Mouse (Mus musculus) limb, embryonic 11.5 days (tissue): ENCODE results near the gene Adm2. TPM values are rescaled to one million over a fixed set of nuclear protein-coding genes. Genes with fewer than 3 reads are reported as not detected.

ENCODE experiments used
- ATAC-seq: fragments of 200-750 bp; cut with Nextera tagmentation; 2 replicates; pipeline ENCODE4 v1.8.0; 2017; ENCODE audit warnings: low read depth; ENCODE audit not compliant: insufficient number of reproducible peaks, low FRiP score, low TSS enrichment
- DNase-seq: peaks from one replicate; pipeline ENCODE4 v3.0.0-alpha.2; 2015; ENCODE audit warnings: low spot score
- H3K27ac ChIP-seq: fragments of 300-500 bp; sonication (generic); replicated peaks from 2 replicates; pipeline ENCODE4 v1.5.1; 2014; ENCODE audit warnings: low read depth, mild to moderate bottlenecking, low read length
- H3K27me3 ChIP-seq: fragments of 300-500 bp; sonication (generic); 2 replicates; pipeline ENCODE4 v1.6.1; 2014; ENCODE audit warnings: mild to moderate bottlenecking, low read length, mixed read lengths; ENCODE audit not compliant: control insufficient read depth, insufficient read depth
- H3K36me3 ChIP-seq: fragments of 300-500 bp; sonication (generic); 2 replicates; pipeline ENCODE4 v1.6.1; 2014; ENCODE audit warnings: mild to moderate bottlenecking, low read length, moderate library complexity, mixed read lengths; ENCODE audit not compliant: control insufficient read depth, insufficient read depth
- H3K4me1 ChIP-seq: fragments of 300-500 bp; sonication (generic); 2 replicates; pipeline ENCODE4 v1.6.1; 2014; ENCODE audit warnings: low read length, mixed read lengths; ENCODE audit not compliant: control insufficient read depth, insufficient read depth
- H3K4me2 ChIP-seq: fragments of 300-500 bp; sonication (generic); 2 replicates; pipeline ENCODE4 v1.6.1; 2014; ENCODE audit warnings: low read depth, mild to moderate bottlenecking, moderate library complexity; ENCODE audit not compliant: severe bottlenecking
- H3K4me3 ChIP-seq: fragments of 300-500 bp; sonication (generic); 2 replicates; pipeline ENCODE4 v1.5.1; 2014; ENCODE audit warnings: low read depth, low read length
- H3K9ac ChIP-seq: fragments of 300-500 bp; sonication (generic); 2 replicates; pipeline ENCODE4 v1.6.1; 2014; ENCODE audit warnings: mild to moderate bottlenecking, low read length
- H3K9me3 ChIP-seq: fragments of 300-500 bp; sonication (generic); 2 replicates; pipeline ENCODE4 v1.6.1; 2016; ENCODE audit warnings: low read length; ENCODE audit not compliant: control insufficient read depth
- WGBS: fragments of 180-500 bp; shearing (Covaris S2); extraction: QIAGEN DNeasy Blood & Tissue Kit; methylation state at CpG from one replicate; pipeline ENCODE4 v1.1.7; 2014; 5-methylcytosine and 5-hydroxymethylcytosine counted together
- polyA plus RNA-seq: library from polyadenylated mRNA; unstranded; fragments of >200 nt; fragmentation: Nextera tagmentation; extraction: Ambion mirVana; gene quantifications from 2 replicates; pipeline ENCODE4 v1.2.1, GENCODE M21; 2014

The Adm2 gene
- polyA plus RNA-seq, 1 experiment from 2014 or later = not detected

GRCm38 (mm10) chr15:89286582-89286981, 35.9 kb upstream of the Adm2 start:
- H3K27ac ChIP-seq = no peak overlapping the region
- peaks cover 22% of the 10 kb centered on the region; the same call in 1 of the 2 replicates for H3K36me3 ChIP-seq
- H3K9ac ChIP-seq = no peak overlapping the region
- no peak overlapping the region for H3K4me3 ChIP-seq
- H3K4me2 ChIP-seq = no peak overlapping the region
- ATAC-seq = no peak
- no peaks in the 10 kb centered on the region for H3K27me3 ChIP-seq
- no peaks in the 10 kb centered on the region for H3K4me1 ChIP-seq
- WGBS = 95% methylated on average over 5 of the region's 5 CpGs
- H3K9me3 ChIP-seq = no peaks in the 10 kb centered on the region
- no peak for DNase-seq

- no peak for DNase-seq
- no peak for ATAC-seq
- no peak overlapping the region for H3K4me3 ChIP-seq
- H3K36me3 ChIP-seq = peaks cover 25% of the 10 kb centered on the region; the same call in 1 of the 2 replicates
- H3K27me3 ChIP-seq = no peaks in the 10 kb centered on the region
- H3K4me2 ChIP-seq = no peak overlapping the region
- no peaks in the 10 kb centered on the region for H3K4me1 ChIP-seq
- H3K9ac ChIP-seq = no peak overlapping the region
- WGBS = 88% methylated on average over 23 of the region's 23 CpGs
- H3K9me3 ChIP-seq = no peaks in the 10 kb centered on the region
- H3K27ac ChIP-seq = no peak overlapping the region
Measured at GRCm38 (mm10) chr15:89288227-89288767, 34.2 kb upstream of the Adm2 start.

GRCm38 (mm10) chr15:89289455-89289854, 33.1 kb upstream of the Adm2 start:
- Histone ChIP-seq H3K4me3 (no peak overlapping the region), H3K4me2 (no peak overlapping the region), H3K27me3 (no peaks in the 10 kb centered on the region), H3K4me1 (no peaks in the 10 kb centered on the region), H3K9ac (no peak overlapping the region), H3K36me3 (peaks cover 30% of the 10 kb centered on the region; the same call in 1 of the 2 replicates), H3K9me3 (no peaks in the 10 kb centered on the region), H3K27ac (no peak overlapping the region)
- WGBS = 95% methylated on average over 11 of the region's 11 CpGs
- no peak for ATAC-seq
- no peak for DNase-seq

GRCm38 (mm10) chr15:89291521-89291920, 31.0 kb upstream of the Adm2 start:
- Histone ChIP-seq H3K4me2 (no peak overlapping the region), H3K4me3 (no peak overlapping the region), H3K9me3 (no peaks in the 10 kb centered on the region), H3K27me3 (no peaks in the 10 kb centered on the region), H3K27ac (no peak overlapping the region), H3K9ac (no peak overlapping the region), H3K36me3 (peaks cover 34% of the 10 kb centered on the region; the same call in 1 of the 2 replicates), H3K4me1 (no peaks in the 10 kb centered on the region)
- DNase-seq (no peak), ATAC-seq (no peak)
- 92% methylated on average over 3 of the region's 3 CpGs for WGBS

- Histone ChIP-seq H3K9ac (no peak overlapping the region), H3K9me3 (no peaks in the 10 kb centered on the region), H3K4me1 (no peaks in the 10 kb centered on the region), H3K27ac (no peak overlapping the region), H3K4me3 (no peak overlapping the region), H3K4me2 (no peak overlapping the region), H3K36me3 (peaks cover 30% of the 10 kb centered on the region; the same call in 1 of the 2 replicates), H3K27me3 (no peaks in the 10 kb centered on the region)
- WGBS = 91% methylated on average over 2 of the region's 2 CpGs
- ATAC-seq (no peak), DNase-seq (no peak)
Measured at GRCm38 (mm10) chr15:89292795-89293194, 29.7 kb upstream of the Adm2 start.

- H3K27ac ChIP-seq = no peak overlapping the region
- no peaks in the 10 kb centered on the region for H3K4me1 ChIP-seq
- H3K9ac ChIP-seq = no peak overlapping the region
- DNase-seq (no peak), ATAC-seq (no peak)
- no peak overlapping the region for H3K4me2 ChIP-seq
- no peaks in the 10 kb centered on the region for H3K27me3 ChIP-seq
- 91% methylated on average over 10 of the region's 10 CpGs for WGBS
- peaks cover 24% of the 10 kb centered on the region; the same call in 1 of the 2 replicates for H3K36me3 ChIP-seq
- no peaks in the 10 kb centered on the region for H3K9me3 ChIP-seq
- no peak overlapping the region for H3K4me3 ChIP-seq
Measured at GRCm38 (mm10) chr15:89293778-89294177, 28.7 kb upstream of the Adm2 start.

- H3K9ac ChIP-seq = no peak overlapping the region
- no peak overlapping the region for H3K4me3 ChIP-seq
- H3K9me3 ChIP-seq = no peaks in the 10 kb centered on the region
- no peak for DNase-seq
- peaks cover 27% of the 10 kb centered on the region for H3K36me3 ChIP-seq
- H3K4me1 ChIP-seq = no peaks in the 10 kb centered on the region
- H3K4me2 ChIP-seq = no peak overlapping the region
- no peak for ATAC-seq
- no peak overlapping the region for H3K27ac ChIP-seq
- H3K27me3 ChIP-seq = no peaks in the 10 kb centered on the region
- 94% methylated on average over 8 of the region's 8 CpGs for WGBS
Measured at GRCm38 (mm10) chr15:89295580-89296165, 26.8 kb upstream of the Adm2 start.

GRCm38 (mm10) chr15:89296465-89296864, 26.1 kb upstream of the Adm2 start:
- Histone ChIP-seq H3K9ac (no peak overlapping the region), H3K4me3 (no peak overlapping the region), H3K4me1 (no peaks in the 10 kb centered on the region), H3K27me3 (no peaks in the 10 kb centered on the region), H3K36me3 (peaks cover 29% of the 10 kb centered on the region), H3K9me3 (no peaks in the 10 kb centered on the region), H3K4me2 (no peak overlapping the region), H3K27ac (no peak overlapping the region)
- ATAC-seq = no peak
- no peak for DNase-seq
- WGBS = 89% methylated on average over 1 of the region's 1 CpGs

GRCm38 (mm10) chr15:89297695-89298094, 24.8 kb upstream of the Adm2 start:
- DNase-seq (no peak), ATAC-seq (no peak)
- Histone ChIP-seq H3K4me1 (no peaks in the 10 kb centered on the region), H3K9ac (no peak overlapping the region), H3K27ac (no peak overlapping the region), H3K4me3 (no peak overlapping the region), H3K4me2 (no peak overlapping the region), H3K27me3 (no peaks in the 10 kb centered on the region), H3K9me3 (no peaks in the 10 kb centered on the region), H3K36me3 (peaks cover 35% of the 10 kb centered on the region)
- whole genome bisulfite sequencing = 89% methylated on average over 2 of the region's 2 CpGs
